Mouse (Mus musculus) 416B (cell line): ENCODE measurements around the gene Meis3.

ENCODE experiments used
- DNase-seq: peaks from one replicate; pipeline ENCODE4 v3.0.0; 2011; ENCODE audit warnings: low read depth

Gene Meis3

GRCm38 (mm10) chr7:16174597-16175541 lies at the start of gene Meis3:
TSS of gene Meis3 (plus strand) at chr7:16175090.
- peak; percentile 39 for DNase-seq

DNA sequence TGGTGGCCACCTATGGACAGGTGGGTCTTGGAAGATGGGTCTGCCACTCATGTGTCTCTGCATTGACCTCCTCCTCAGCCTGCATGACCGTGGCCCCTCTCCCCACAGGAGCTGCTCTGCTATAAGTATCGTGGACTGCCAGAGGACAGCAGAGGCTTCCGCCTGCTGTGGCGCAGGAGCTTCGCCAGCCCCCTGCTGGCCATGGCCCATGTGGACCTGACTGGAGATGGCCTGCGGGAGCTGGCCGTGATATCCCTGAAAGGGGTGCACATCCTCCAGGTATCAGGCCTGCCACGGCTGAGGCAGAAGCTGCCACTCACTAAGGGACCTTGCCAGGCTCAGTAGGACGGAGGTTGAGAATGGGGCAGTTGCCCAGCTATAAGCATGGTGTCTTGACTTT lies 49.1 kb upstream of the Meis3 start:
- DNase-seq: no peak

GRCm38 (mm10) chr7:16128344-16128743 lies 46.5 kb upstream of the Meis3 start:
- no peak for DNase-seq

DNA sequence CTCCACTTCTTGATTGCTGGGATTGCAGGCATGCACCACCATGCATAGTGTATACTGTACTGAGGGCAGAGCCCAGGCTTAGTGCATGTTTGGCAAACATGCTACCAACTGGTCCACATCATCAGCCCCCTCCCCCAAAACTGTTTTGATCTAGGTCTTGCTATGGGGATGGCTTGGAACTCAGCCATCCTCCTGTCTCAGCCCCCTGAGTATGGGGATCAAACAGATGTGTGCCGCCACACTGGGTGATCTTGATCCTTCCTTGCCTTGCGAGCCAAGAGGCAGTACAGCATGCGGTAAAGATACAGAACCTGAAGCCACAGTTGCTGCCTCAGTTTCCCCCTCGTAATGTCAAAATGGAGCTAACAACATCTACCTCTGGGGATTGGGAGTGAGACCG lies 46.0 kb upstream of the Meis3 start:
- no peak for DNase-seq

GRCm38 (mm10) chr7:16129421-16129845 lies 45.5 kb upstream of the Meis3 start, which contains the start of gene Slc8a2:
TSS of gene Slc8a2 (plus strand) at chr7:16129826.
- peak; percentile 32 for DNase-seq

GRCm38 (mm10) chr7:16129846-16130691 lies 44.8 kb upstream of the Meis3 start:
- DNase-seq: no peak

- no peak for DNase-seq
Observed at GRCm38 (mm10) chr7:16130956-16131634, 43.8 kb upstream of the Meis3 start.

DNA sequence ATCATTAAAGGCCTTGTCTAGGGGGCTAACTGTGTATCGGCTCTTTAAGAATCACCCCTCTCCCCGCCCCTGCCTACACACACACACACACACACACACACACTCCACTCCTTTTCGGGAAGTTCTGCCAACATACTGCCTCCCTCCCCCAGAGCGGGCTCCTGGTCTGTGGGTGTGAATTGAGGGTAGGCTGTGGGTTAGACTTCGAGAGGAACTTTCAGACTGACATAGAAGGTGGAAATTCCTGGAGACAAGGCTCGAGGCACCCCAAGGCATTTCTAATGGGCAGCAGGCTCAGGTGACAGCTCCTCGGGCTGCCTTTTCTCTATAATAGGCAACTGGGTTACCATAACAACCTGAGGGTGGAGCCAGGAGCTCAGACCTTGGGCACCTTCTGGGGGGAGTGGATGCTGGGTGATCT lies 42.7 kb upstream of the Meis3 start:
- DNase-seq: no peak

GRCm38 (mm10) chr7:16132926-16133325 lies 42.0 kb upstream of the Meis3 start:
- DNase-seq: no peak

GRCm38 (mm10) chr7:16133691-16134090 lies 41.2 kb upstream of the Meis3 start:
- no peak for DNase-seq

DNA sequence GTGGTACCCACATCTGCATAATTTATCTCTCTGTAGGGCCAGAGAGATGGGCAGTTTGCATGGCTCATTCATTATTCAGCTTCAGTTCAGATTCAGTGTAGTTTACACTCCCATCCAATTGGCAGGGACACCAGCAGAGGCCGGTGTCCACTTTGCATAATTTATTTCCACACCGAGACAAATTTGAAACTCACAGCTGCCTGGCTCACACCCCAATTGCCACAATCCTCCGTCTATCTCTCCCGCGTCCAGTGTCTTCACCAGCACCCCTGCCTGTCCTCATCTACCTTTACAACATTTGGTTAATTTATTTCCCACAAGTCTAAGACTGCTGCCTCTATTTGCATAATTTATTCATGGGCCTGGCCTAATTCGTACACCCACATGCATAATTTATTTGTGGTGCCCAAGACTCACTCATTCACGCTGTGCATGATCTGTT lies 39.9 kb upstream of the Meis3 start:
- DNase-seq: no peak

DNA sequence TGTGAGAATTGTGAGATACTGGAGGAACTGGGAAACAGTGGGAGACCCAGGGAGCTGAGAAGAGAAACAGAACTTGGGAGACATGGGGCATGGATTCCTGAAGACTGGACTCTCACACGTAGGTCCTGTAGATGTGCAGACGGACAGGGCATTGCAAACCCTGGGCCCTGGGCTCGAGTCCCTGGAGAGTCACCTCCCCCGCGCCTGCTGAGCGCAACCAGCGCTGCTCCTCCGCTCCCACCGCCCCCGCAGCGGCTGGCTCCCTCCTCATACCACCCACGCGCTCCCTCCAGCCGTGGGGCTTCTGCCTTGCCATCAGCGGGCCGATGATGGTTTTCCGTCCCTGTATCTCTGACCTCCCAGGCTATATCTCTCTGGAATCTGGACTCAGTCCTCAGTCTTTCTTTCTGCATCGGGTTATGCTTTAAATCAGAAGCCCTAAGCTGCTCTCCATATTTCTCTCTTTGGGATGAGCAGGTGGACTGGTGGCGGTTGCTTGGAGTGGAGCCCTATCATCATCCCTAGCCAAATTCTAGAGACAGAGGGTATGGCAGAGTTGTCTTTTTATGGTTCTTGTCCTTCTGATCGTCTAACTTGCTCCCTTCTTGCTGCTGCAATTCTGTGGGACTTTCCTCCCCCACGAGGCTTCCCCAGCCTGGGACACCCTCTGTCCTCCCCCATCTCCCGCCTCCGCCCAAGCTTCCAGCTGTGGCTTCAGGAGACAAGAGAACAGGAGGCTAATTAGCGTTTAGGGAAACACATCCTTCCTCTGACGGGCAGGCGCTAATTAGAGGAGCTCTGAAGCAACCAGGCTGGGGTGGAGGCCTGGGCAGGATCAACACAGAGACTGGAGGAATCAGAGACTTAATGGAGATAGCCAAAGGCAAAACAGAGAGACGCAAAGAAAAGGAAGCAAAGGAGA lies 28.1 kb upstream of the Meis3 start:
- no peak for DNase-seq

- DNase-seq: peak; percentile 33
Observed at GRCm38 (mm10) chr7:16147643-16148042, 27.2 kb upstream of the Meis3 start.

- DNase-seq: no peak
Observed at GRCm38 (mm10) chr7:16149241-16149640, 25.6 kb upstream of the Meis3 start.

DNA sequence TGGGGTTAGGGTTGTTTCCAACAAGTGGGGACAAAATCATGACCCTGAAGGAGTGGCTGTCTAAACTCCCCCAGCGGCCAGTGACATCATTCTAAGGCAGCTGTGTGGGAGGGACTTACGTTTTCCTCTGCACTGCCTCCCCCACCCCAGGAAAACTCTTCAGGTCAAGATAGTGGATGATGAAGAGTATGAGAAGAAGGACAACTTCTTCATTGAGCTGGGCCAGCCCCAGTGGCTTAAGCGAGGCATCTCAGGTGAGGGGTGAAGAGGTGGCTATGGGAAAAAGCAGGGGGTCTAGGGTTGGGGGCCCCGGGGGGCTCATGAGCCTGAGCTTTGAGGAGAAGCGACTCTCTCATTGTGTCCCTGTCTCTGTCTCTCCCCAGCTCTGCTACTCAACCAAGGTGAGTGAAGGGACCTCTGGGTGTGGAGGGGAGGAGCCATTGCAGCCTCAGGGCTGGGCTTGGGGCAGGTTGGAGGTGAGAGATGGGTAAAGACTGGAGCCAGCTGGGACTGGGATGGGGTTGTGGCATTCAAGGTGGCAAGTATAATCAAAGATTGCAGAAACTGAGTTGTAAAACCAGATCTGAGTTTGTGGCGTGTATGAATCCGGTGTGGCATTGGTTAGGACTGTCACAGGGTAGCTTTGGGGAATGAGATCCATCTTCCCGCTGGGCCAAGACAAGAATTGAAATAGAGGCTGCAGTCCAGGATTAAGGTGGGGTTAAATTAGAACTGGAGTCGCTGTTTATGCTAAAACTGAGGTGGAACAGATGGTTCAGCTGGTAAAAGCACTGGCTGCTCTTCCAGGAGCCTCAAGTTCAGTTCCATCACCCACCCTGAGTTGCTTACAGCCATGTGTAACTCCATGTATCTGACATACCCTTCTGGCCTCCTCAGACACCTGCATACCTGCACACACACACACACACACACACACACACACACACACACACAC lies 24.4 kb upstream of the Meis3 start:
- DNase-seq: no peak

DNA sequence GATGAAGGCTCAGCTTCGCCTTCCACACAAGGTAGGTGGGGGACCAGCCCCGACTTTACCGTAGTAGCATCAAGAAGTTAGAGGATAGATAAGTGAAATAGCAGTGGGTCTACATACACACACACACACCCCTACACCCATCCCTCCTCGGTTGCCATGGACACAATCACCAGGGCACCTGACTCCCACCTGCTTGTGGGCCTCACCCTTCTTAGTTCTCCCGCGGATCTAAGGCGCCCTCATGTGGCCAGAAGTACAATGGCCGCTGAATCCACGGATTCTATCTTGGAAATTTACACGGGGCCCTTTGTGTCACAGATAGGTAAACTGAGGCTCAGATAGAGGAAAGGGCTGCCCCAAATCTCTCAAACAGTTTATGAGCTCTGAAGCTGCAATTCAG lies 21.4 kb upstream of the Meis3 start:
- DNase-seq: peak; percentile 61

- DNase-seq: no peak
Observed at GRCm38 (mm10) chr7:16155132-16155872, 19.6 kb upstream of the Meis3 start.

DNA sequence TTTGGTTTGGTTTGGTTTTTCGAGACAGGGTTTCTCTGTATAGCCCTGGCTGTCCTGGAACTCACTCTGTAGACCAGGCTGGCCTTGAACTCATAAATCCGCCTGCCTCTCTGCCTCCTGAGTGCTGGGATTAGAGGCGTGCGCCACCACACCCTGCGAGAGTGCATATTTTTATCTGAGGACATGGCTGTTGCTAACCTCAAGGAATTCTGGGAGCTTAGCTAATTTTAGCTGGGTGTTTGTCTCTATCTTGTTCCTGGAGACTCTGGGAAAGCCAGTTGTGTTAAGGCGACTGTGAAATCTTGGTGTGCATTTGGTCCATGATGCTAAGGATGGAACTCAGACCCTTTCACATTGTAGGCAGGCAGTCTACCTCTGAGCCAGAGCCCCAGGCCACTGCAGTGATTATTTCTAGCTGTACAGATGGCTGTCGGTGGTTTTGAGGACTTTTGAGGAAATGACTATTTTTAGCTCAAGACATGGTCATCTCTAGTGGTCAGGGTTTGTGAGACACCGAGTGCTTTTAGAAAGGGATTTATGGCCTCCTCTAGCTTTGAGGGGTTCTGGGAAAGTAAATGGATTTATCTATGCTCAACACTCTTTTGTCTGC lies 18.7 kb upstream of the Meis3 start:
- DNase-seq: no peak

DNA sequence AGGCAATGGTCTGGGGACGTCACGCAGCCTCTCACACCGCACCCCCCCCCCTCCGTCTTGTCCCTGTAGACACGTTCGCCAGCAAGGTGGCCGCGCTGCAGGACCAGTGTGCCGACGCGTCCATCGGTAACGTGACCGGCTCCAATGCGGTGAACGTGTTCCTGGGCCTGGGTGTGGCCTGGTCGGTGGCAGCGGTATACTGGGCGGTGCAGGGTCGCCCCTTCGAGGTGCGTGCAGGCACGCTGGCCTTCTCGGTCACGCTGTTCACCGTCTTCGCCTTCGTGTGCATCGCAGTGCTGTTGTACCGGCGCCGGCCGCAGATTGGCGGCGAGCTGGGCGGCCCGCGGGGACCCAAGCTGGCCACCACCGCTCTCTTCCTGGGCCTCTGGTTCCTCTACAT lies 16.2 kb upstream of the Meis3 start:
- no peak for DNase-seq
